Mouse (Mus musculus) liver, embryonic 14.5 days (tissue): ENCODE data around the gene Pam.

ENCODE experiments used
- CTCF ChIP-seq: IDR thresholded peaks from 2 replicates; pipeline ENCODE4 v1.5.1; 2016; ENCODE audit warnings: antibody characterized with exemption, low read depth, control low read depth
- EP300 ChIP-seq: IDR thresholded peaks from 2 replicates; pipeline ENCODE4 v1.6.1; 2016; ENCODE audit warnings: antibody characterized with exemption, low read depth

DNA sequence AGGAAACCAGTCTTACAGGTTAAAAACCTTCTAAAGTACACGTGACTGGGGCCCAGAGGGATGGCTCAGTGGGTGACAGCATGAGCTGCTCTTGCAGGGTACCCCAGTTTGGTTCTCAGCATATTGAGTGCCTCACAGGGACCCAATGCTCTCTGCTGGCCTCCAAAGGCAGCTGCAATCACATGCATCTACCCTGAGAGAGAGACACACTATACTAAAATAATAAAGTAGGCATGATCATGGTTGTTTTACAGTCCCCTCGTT is 178.5 kb downstream of the Pam start:
- TF ChIP-seq CTCF (no peak), EP300 (no peak)
